Mouse (Mus musculus): ENCODE data around the gene Foxr1. TPM values are rescaled to one million over a fixed set of nuclear protein-coding genes. Genes with fewer than 3 reads are reported as not detected.
"Not testable (repeated sequence)": the region's sequence is repeated elsewhere in the genome, so short reads cannot be mapped to it uniquely, and the experiment has no call there.

Foxr1 gene
- polyA plus RNA-seq, 1 experiment from 2014 or later: not detected

- DNase-seq (ENCODE audit: low spot score) (no peak), ATAC-seq (replicated peaks; ENCODE audit: low FRiP score) (no peak)
- Histone ChIP-seq H3K27ac (ENCODE audit: low read depth, low read length) (no peak overlapping the region), H3K9ac (ENCODE audit: low read depth, low read length) (no peak overlapping the region), H3K27me3 (replicated peaks; ENCODE audit: control insufficient read depth, insufficient read depth, low read length) (no peaks in the 10 kb centered on the region; the same call in 1 of the 2 replicates), H3K36me3 (ENCODE audit: control insufficient read depth, insufficient read depth, low read length) (no peaks in the 10 kb centered on the region), H3K4me1 (replicated peaks; ENCODE audit: control insufficient read depth, insufficient read depth, low read length) (no peaks in the 10 kb centered on the region), H3K9me3 (ENCODE audit: control insufficient read depth, low read length) (no peaks in the 10 kb centered on the region), H3K4me2 (no peak overlapping the region), H3K4me3 (ENCODE audit: low read depth, low read length) (no peak overlapping the region)
- WGBS: 42% methylated on average over 7 of the region's 7 CpGs
Observed at GRCm38 (mm10) chr9:44468224-44468623, 27.3 kb upstream of the Foxr1 start.

- Histone ChIP-seq H3K4me2 (no peak overlapping the region), H3K4me1 (replicated peaks; ENCODE audit: control insufficient read depth, insufficient read depth, low read length) (no peaks in the 10 kb centered on the region), H3K9ac (ENCODE audit: low read depth, low read length) (no peak overlapping the region), H3K4me3 (ENCODE audit: low read depth, low read length) (no peak overlapping the region), H3K9me3 (ENCODE audit: control insufficient read depth, low read length) (no peaks in the 10 kb centered on the region), H3K36me3 (ENCODE audit: control insufficient read depth, insufficient read depth, low read length) (no peaks in the 10 kb centered on the region), H3K27ac (ENCODE audit: low read depth, low read length) (no peak overlapping the region), H3K27me3 (replicated peaks; ENCODE audit: control insufficient read depth, insufficient read depth, low read length) (peaks cover 10% of the 10 kb centered on the region)
- 58% methylated on average over 5 of the region's 5 CpGs for WGBS
- DNase-seq (ENCODE audit: low spot score) (no peak), ATAC-seq (replicated peaks; ENCODE audit: low FRiP score) (no peak)
Observed at GRCm38 (mm10) chr9:44461950-44462349, 21.0 kb upstream of the Foxr1 start.

GRCm38 (mm10) chr9:44457035-44457742, 16.3 kb upstream of the Foxr1 start:
- Histone ChIP-seq H3K9me3 (ENCODE audit: control insufficient read depth, low read length) (no peaks in the 10 kb centered on the region), H3K9ac (ENCODE audit: low read depth, low read length) (no peak overlapping the region), H3K36me3 (ENCODE audit: control insufficient read depth, insufficient read depth, low read length) (no peaks in the 10 kb centered on the region), H3K27me3 (replicated peaks; ENCODE audit: control insufficient read depth, insufficient read depth, low read length) (peaks cover 40% of the 10 kb centered on the region), H3K4me2 (no peak overlapping the region), H3K4me1 (replicated peaks; ENCODE audit: control insufficient read depth, insufficient read depth, low read length) (no peaks in the 10 kb centered on the region; the same call in 1 of the 2 replicates), H3K4me3 (ENCODE audit: low read depth, low read length) (no peak overlapping the region), H3K27ac (ENCODE audit: low read depth, low read length) (no peak overlapping the region)
- 21% methylated on average over 11 of the region's 11 CpGs for WGBS
- DNase-seq (ENCODE audit: low spot score) (no peak), ATAC-seq (replicated peaks; ENCODE audit: low FRiP score) (no peak)

GRCm38 (mm10) chr9:44454891-44455220, 13.9 kb upstream of the Foxr1 start, which contains the start of gene Upk2:
Upk2 (minus strand) TSS chr9:44454976.
- WGBS: 31% methylated on average over 4 of the region's 4 CpGs
- H3K9me3 ChIP-seq (ENCODE audit: control insufficient read depth, low read length): no peaks in the 10 kb centered on the region
- H3K27ac ChIP-seq (ENCODE audit: low read depth, low read length): no peak within 1 kb of the TSS
- H3K27me3 ChIP-seq (replicated peaks; ENCODE audit: control insufficient read depth, insufficient read depth, low read length): peaks cover 40% of the 10 kb centered on the region
- no peaks in the 10 kb centered on the region for H3K36me3 ChIP-seq (ENCODE audit: control insufficient read depth, insufficient read depth, low read length)
- DNase-seq (ENCODE audit: low spot score) (no peak), ATAC-seq (replicated peaks; ENCODE audit: low FRiP score) (no peak)
- H3K4me3 ChIP-seq (ENCODE audit: low read depth, low read length): no peak within 1 kb of the TSS
- H3K4me1 ChIP-seq (replicated peaks; ENCODE audit: control insufficient read depth, insufficient read depth, low read length): no peaks in the 10 kb centered on the region; the same call in 1 of the 2 replicates
- H3K4me2 ChIP-seq: no peak within 1 kb of the TSS
- no peak within 1 kb of the TSS; the same call in 1 of the 2 replicates for H3K9ac ChIP-seq (ENCODE audit: low read depth, low read length)

GRCm38 (mm10) chr9:44454132-44454890, 13.4 kb upstream of the Foxr1 start:
- H3K4me3 ChIP-seq (ENCODE audit: low read depth, low read length): no peak overlapping the region
- WGBS: 11% methylated on average over 14 of the region's 14 CpGs

GRCm38 (mm10) chr9:44450387-44450786, 9.5 kb upstream of the Foxr1 start:
- Histone ChIP-seq H3K4me1 (replicated peaks; ENCODE audit: control insufficient read depth, insufficient read depth, low read length) (no peaks in the 10 kb centered on the region; the same call in 1 of the 2 replicates), H3K4me2 (no peak overlapping the region), H3K4me3 (ENCODE audit: low read depth, low read length) (no peak overlapping the region), H3K9ac (ENCODE audit: low read depth, low read length) (no peak overlapping the region), H3K9me3 (ENCODE audit: control insufficient read depth, low read length) (no peaks in the 10 kb centered on the region), H3K27ac (ENCODE audit: low read depth, low read length) (no peak overlapping the region), H3K36me3 (ENCODE audit: control insufficient read depth, insufficient read depth, low read length) (no peaks in the 10 kb centered on the region), H3K27me3 (replicated peaks; ENCODE audit: control insufficient read depth, insufficient read depth, low read length) (peaks cover 18% of the 10 kb centered on the region)
- no peak for DNase-seq (ENCODE audit: low spot score)
- ATAC-seq (replicated peaks; ENCODE audit: low FRiP score): no peak

More at GRCm38 (mm10) chr9:44454132-44454890, 13.4 kb upstream of the Foxr1 start:
- DNase-seq (ENCODE audit: low spot score) (peak; percentile 70), ATAC-seq (replicated peaks; ENCODE audit: low FRiP score) (peak; percentile 63)
- Histone ChIP-seq H3K4me1 (replicated peaks; ENCODE audit: control insufficient read depth, insufficient read depth, low read length) (no peaks in the 10 kb centered on the region; the same call in 1 of the 2 replicates), H3K4me2 (no peak overlapping the region), H3K9me3 (ENCODE audit: control insufficient read depth, low read length) (no peaks in the 10 kb centered on the region), H3K36me3 (ENCODE audit: control insufficient read depth, insufficient read depth, low read length) (no peaks in the 10 kb centered on the region), H3K27me3 (replicated peaks; ENCODE audit: control insufficient read depth, insufficient read depth, low read length) (peaks cover 40% of the 10 kb centered on the region), H3K27ac (ENCODE audit: low read depth, low read length) (no peak overlapping the region), H3K9ac (ENCODE audit: low read depth, low read length) (no peak overlapping the region; the same call in 1 of the 2 replicates)

- not testable (repeated sequence) for H3K4me3 ChIP-seq (ENCODE audit: low read depth, low read length); H3K27me3 ChIP-seq (replicated peaks; ENCODE audit: control insufficient read depth, insufficient read depth, low read length); H3K9ac ChIP-seq (ENCODE audit: low read depth, low read length); H3K36me3 ChIP-seq (ENCODE audit: control insufficient read depth, insufficient read depth, low read length); H3K4me2 ChIP-seq; ATAC-seq (replicated peaks; ENCODE audit: low FRiP score); H3K9me3 ChIP-seq (ENCODE audit: control insufficient read depth, low read length); H3K27ac ChIP-seq (ENCODE audit: low read depth, low read length); DNase-seq (ENCODE audit: low spot score); H3K4me1 ChIP-seq (replicated peaks; ENCODE audit: control insufficient read depth, insufficient read depth, low read length)
- WGBS: 76% methylated on average over 7 of the region's 7 CpGs
Observed at GRCm38 (mm10) chr9:44444402-44445025, 3.6 kb upstream of the Foxr1 start.

GRCm38 (mm10) chr9:44435747-44436146, 5.2 kb downstream of the Foxr1 start:
- H3K9me3 ChIP-seq (ENCODE audit: control insufficient read depth, low read length): no peaks in the 10 kb centered on the region
- H3K27ac ChIP-seq (ENCODE audit: low read depth, low read length): no peak overlapping the region
- no peak overlapping the region for H3K9ac ChIP-seq (ENCODE audit: low read depth, low read length)
- DNase-seq (ENCODE audit: low spot score): no peak
- H3K27me3 ChIP-seq (replicated peaks; ENCODE audit: control insufficient read depth, insufficient read depth, low read length): no peaks in the 10 kb centered on the region; the same call in 1 of the 2 replicates
- no peak overlapping the region for H3K4me3 ChIP-seq (ENCODE audit: low read depth, low read length)
- WGBS: 51% methylated on average over 6 of the region's 6 CpGs
- no peaks in the 10 kb centered on the region for H3K36me3 ChIP-seq (ENCODE audit: control insufficient read depth, insufficient read depth, low read length)
- no peak overlapping the region for H3K4me2 ChIP-seq
- ATAC-seq (replicated peaks; ENCODE audit: low FRiP score): no peak
- no peaks in the 10 kb centered on the region for H3K4me1 ChIP-seq (replicated peaks; ENCODE audit: control insufficient read depth, insufficient read depth, low read length)

Measured in liver, embryonic 11.5 days (tissue).